Mouse (Mus musculus) neural tube, embryonic 11.5 days (tissue): ENCODE data around the gene BC037034. TPM values are rescaled to one million over a fixed set of nuclear protein-coding genes. Genes with fewer than 3 reads are reported as not detected.
"Not testable (repeated sequence)": the region's sequence is repeated elsewhere in the genome, so short reads cannot be mapped to it uniquely, and the experiment has no call there.

Source experiments
- ATAC-seq: fragments of 200-750 bp; cut with Nextera tagmentation; 2 replicates; pipeline ENCODE4 v1.8.0; 2017; ENCODE audit warnings: moderate number of reproducible peaks, mild to moderate bottlenecking, moderate TSS enrichment, moderate library complexity; ENCODE audit not compliant: insufficient read depth, low FRiP score, low TSS enrichment
- DNase-seq: peaks from one replicate; pipeline ENCODE4 v3.0.0-alpha.2; 2015; ENCODE audit warnings: low spot score
- H3K27ac ChIP-seq: fragments of 300-500 bp; sonication (generic); 2 replicates; pipeline ENCODE4 v1.5.1; 2014; ENCODE audit warnings: low read depth, mild to moderate bottlenecking, low read length
- H3K27me3 ChIP-seq: fragments of 300-500 bp; sonication (generic); 2 replicates; pipeline ENCODE4 v1.6.1; 2014; ENCODE audit warnings: mild to moderate bottlenecking, low read length, mixed read lengths; ENCODE audit not compliant: control insufficient read depth, insufficient read depth
- H3K36me3 ChIP-seq: fragments of 300-500 bp; sonication (generic); 2 replicates; pipeline ENCODE4 v1.6.1; 2014; ENCODE audit warnings: mild to moderate bottlenecking, low read length, moderate library complexity, mixed read lengths; ENCODE audit not compliant: control insufficient read depth, insufficient read depth
- H3K4me1 ChIP-seq: fragments of 300-500 bp; sonication (generic); 2 replicates; pipeline ENCODE4 v1.6.1; 2014; ENCODE audit warnings: low read length, mixed read lengths; ENCODE audit not compliant: control insufficient read depth, insufficient read depth
- H3K4me2 ChIP-seq: fragments of 300-500 bp; sonication (generic); 2 replicates; pipeline ENCODE4 v1.6.1; 2014; ENCODE audit warnings: low read depth, mild to moderate bottlenecking, moderate library complexity
- H3K4me3 ChIP-seq: fragments of 300-500 bp; sonication (generic); 2 replicates; pipeline ENCODE4 v1.5.1; 2014; ENCODE audit warnings: low read depth, low read length
- H3K9ac ChIP-seq: fragments of 300-500 bp; sonication (generic); 2 replicates; pipeline ENCODE4 v1.6.1; 2014; ENCODE audit warnings: mild to moderate bottlenecking, low read length
- H3K9me3 ChIP-seq: fragments of 300-500 bp; sonication (generic); 2 replicates; pipeline ENCODE4 v1.6.1; 2016; ENCODE audit warnings: low read length; ENCODE audit not compliant: control insufficient read depth
- whole genome bisulfite sequencing: fragments of 180-500 bp; shearing (Covaris S2); extraction: QIAGEN DNeasy Blood & Tissue Kit; methylation state at CpG from one replicate; pipeline ENCODE4 v1.1.7; 2014; 5-methylcytosine and 5-hydroxymethylcytosine counted together
- polyA plus RNA-seq: library from polyadenylated mRNA; unstranded; fragments of >200 nt; fragmentation: Nextera tagmentation; extraction: Ambion mirVana; gene quantifications from 2 replicates; pipeline ENCODE4 v1.2.1, GENCODE M21; 2014

BC037034 gene
- polyA plus RNA-seq, 1 experiment from 2014 or later: 9.1 TPM

- ATAC-seq, H3K27me3 ChIP-seq, H3K9ac ChIP-seq, H3K4me2 ChIP-seq, H3K27ac ChIP-seq, H3K36me3 ChIP-seq, H3K4me1 ChIP-seq, H3K4me3 ChIP-seq, H3K9me3 ChIP-seq, DNase-seq: not testable (repeated sequence)
- WGBS: 94% methylated on average over 13 of the region's 13 CpGs
Observed at GRCm38 (mm10) chr5:138216632-138217031, 47.2 kb downstream of the BC037034 start.

Other genes starting within 250 kb of the BC037034 start
- not detected in 2 replicates for gene Smok3a, start 242.8 kb downstream of the BC037034 start, polyA plus RNA-seq
- not detected in 2 replicates for gene Smok3b, start 242.6 kb downstream of the BC037034 start, polyA plus RNA-seq
- not detected in 2 replicates for gene Smok3c, start 210.8 kb downstream of the BC037034 start, polyA plus RNA-seq
- gene Zkscan1, start 178.9 kb downstream of the BC037034 start, polyA plus RNA-seq: 43.8 and 45.1 TPM in 2 replicates
- gene Zscan21, start 147.1 kb downstream of the BC037034 start, polyA plus RNA-seq: 126 and 128 TPM in 2 replicates
- gene Zfp113, start 108.3 kb downstream of the BC037034 start, polyA plus RNA-seq: 25.5 and 27.8 TPM in 2 replicates
- 316 and 319 TPM in 2 replicates for gene Cops6, start 103.0 kb downstream of the BC037034 start, polyA plus RNA-seq
- 15.7 and 17.2 TPM in 2 replicates for gene Ap4m1, start 92.0 kb downstream of the BC037034 start, polyA plus RNA-seq
- gene Mcm7, start 91.6 kb downstream of the BC037034 start, polyA plus RNA-seq: 272 and 282 TPM in 2 replicates
- gene Taf6, start 76.6 kb downstream of the BC037034 start, polyA plus RNA-seq: 119 and 122 TPM in 2 replicates
- 48.4 and 53.8 TPM in 2 replicates for gene Cnpy4, start 76.5 kb downstream of the BC037034 start, polyA plus RNA-seq
- 10.2 and 10.8 TPM in 2 replicates for gene Mblac1, start 69.7 kb downstream of the BC037034 start, polyA plus RNA-seq
- gene Nxpe5, start 38.1 kb downstream of the BC037034 start, polyA plus RNA-seq: not detected in 2 replicates
- 51.9 and 53.5 TPM in 2 replicates for gene Lamtor4, start 8.6 kb downstream of the BC037034 start, polyA plus RNA-seq
- 6.2 and 6.4 TPM in 2 replicates for gene Gal3st4, start 8.8 kb upstream of the BC037034 start, polyA plus RNA-seq
- not detected in 2 replicates for gene Gm43720, start 15.9 kb upstream of the BC037034 start, polyA plus RNA-seq
- 19.3 and 22.1 TPM in 2 replicates for gene Gpc2, start 16.0 kb upstream of the BC037034 start, polyA plus RNA-seq
- 2.7 and 3.2 TPM in 2 replicates for gene Stag3, start 16.2 kb upstream of the BC037034 start, polyA plus RNA-seq
- 0.29 TPM in 1 of 2 replicates, not detected in the other for gene Pvrig, start 77.9 kb upstream of the BC037034 start, polyA plus RNA-seq
- gene Zfp157, start 177.4 kb upstream of the BC037034 start, polyA plus RNA-seq: 48.4 and 52.9 TPM in 2 replicates